Mouse (Mus musculus): ENCODE measurements around the gene Gnaq.

Gnaq gene

GRCm38 (mm10) chr19:16319986-16320385, 187.4 kb downstream of the Gnaq start:
- in situ Hi-C loops (cut with MboI): no loop called here

- in situ Hi-C loops (cut with MboI): no loop called here
Measured at GRCm38 (mm10) chr19:16322986-16323385, 190.4 kb downstream of the Gnaq start.

GRCm38 (mm10) chr19:16324239-16324638, 191.6 kb downstream of the Gnaq start:
- in situ Hi-C loops (cut with MboI): no loop called here

- in situ Hi-C loops (cut with MboI): no loop called here
Measured at GRCm38 (mm10) chr19:16325911-16326310, 193.3 kb downstream of the Gnaq start.

GRCm38 (mm10) chr19:16327401-16328073, 194.9 kb downstream of the Gnaq start:
- in situ Hi-C loops (cut with MboI): no loop called here

- in situ Hi-C loops (cut with MboI): no loop called here
Measured at GRCm38 (mm10) chr19:16328074-16328850, 195.6 kb downstream of the Gnaq start.

- in situ Hi-C loops (cut with MboI): no loop called here
Measured at GRCm38 (mm10) chr19:16329056-16329455, 196.4 kb downstream of the Gnaq start.

GRCm38 (mm10) chr19:16329648-16330047, 197.0 kb downstream of the Gnaq start:
- in situ Hi-C loops (cut with MboI): no loop called here

GRCm38 (mm10) chr19:16330161-16330560, 197.5 kb downstream of the Gnaq start:
- in situ Hi-C loops (cut with MboI): no loop called here

- in situ Hi-C loops (cut with MboI): no loop called here
Measured at GRCm38 (mm10) chr19:16331047-16331446, 198.4 kb downstream of the Gnaq start.

GRCm38 (mm10) chr19:16337866-16338530, 205.4 kb downstream of the Gnaq start:
- in situ Hi-C loops (cut with MboI): no loop called here

GRCm38 (mm10) chr19:16339954-16340586, 207.4 kb downstream of the Gnaq start:
- in situ Hi-C loops (cut with MboI): no loop called here

GRCm38 (mm10) chr19:16342702-16343101, 210.1 kb downstream of the Gnaq start:
- in situ Hi-C loops (cut with MboI): no loop called here

- in situ Hi-C loops (cut with MboI): no loop called here
Measured at GRCm38 (mm10) chr19:16345516-16345915, 212.9 kb downstream of the Gnaq start.

- in situ Hi-C loops (cut with MboI): no loop called here
Measured at GRCm38 (mm10) chr19:16347037-16347436, 214.4 kb downstream of the Gnaq start.

- in situ Hi-C loops (cut with MboI): no loop called here
Measured at GRCm38 (mm10) chr19:16353701-16354136, 221.1 kb downstream of the Gnaq start.

GRCm38 (mm10) chr19:16358148-16358547, 225.5 kb downstream of the Gnaq start:
- in situ Hi-C loops (cut with MboI): no loop called here

GRCm38 (mm10) chr19:16358905-16359304, 226.3 kb downstream of the Gnaq start:
- in situ Hi-C loops (cut with MboI): no loop called here

GRCm38 (mm10) chr19:16366465-16367063, 233.9 kb downstream of the Gnaq start:
- in situ Hi-C loops (cut with MboI): no loop called here

GRCm38 (mm10) chr19:16367218-16367617, 234.6 kb downstream of the Gnaq start:
- in situ Hi-C loops (cut with MboI): no loop called here

GRCm38 (mm10) chr19:16371680-16372079, 239.0 kb downstream of the Gnaq start:
- in situ Hi-C loops (cut with MboI): no loop called here
